Mouse (Mus musculus) layer of hippocampus, adult 9-10 months (tissue): ENCODE measurements around the gene Lhfpl2.

Experiments
- DNase-seq: peaks from one replicate; pipeline ENCODE4 v3.0.0; 2022; ENCODE audit warnings: low spot score

Gene Lhfpl2

GRCm38 (mm10) chr13:94212716-94213115 is 155.1 kb downstream of the Lhfpl2 start:
- no peak for DNase-seq

GRCm38 (mm10) chr13:94223609-94224008 is 166.0 kb downstream of the Lhfpl2 start:
- no peak for DNase-seq

- DNase-seq, result no peak
These were observed 167.4 kb downstream of the Lhfpl2 start for GRCm38 (mm10) chr13:94224717-94225705.

GRCm38 (mm10) chr13:94231871-94232270 is 174.3 kb downstream of the Lhfpl2 start:
- no peak for DNase-seq

GRCm38 (mm10) chr13:94239488-94239887 is 181.9 kb downstream of the Lhfpl2 start:
- DNase-seq, result no peak

- no peak for DNase-seq
These were observed 182.5 kb downstream of the Lhfpl2 start for GRCm38 (mm10) chr13:94240111-94240510.

GRCm38 (mm10) chr13:94240873-94241272 is 183.3 kb downstream of the Lhfpl2 start:
- DNase-seq, result no peak

GRCm38 (mm10) chr13:94241892-94242524 is 184.4 kb downstream of the Lhfpl2 start:
- DNase-seq, result no peak

- DNase-seq, result no peak
These were observed 185.3 kb downstream of the Lhfpl2 start for GRCm38 (mm10) chr13:94242897-94243296.
